Mouse (Mus musculus) hindbrain, embryonic 13.5 days (tissue): ENCODE measurements around the gene Tenm2. TPM values are rescaled to one million over a fixed set of nuclear protein-coding genes. Genes with fewer than 3 reads are reported as not detected.

Source experiments
- ATAC-seq: fragments of 200-750 bp; cut with Nextera tagmentation; 2 replicates; pipeline ENCODE4 v1.8.0; 2017; ENCODE audit warnings: moderate TSS enrichment; ENCODE audit not compliant: low FRiP score
- H3K27ac ChIP-seq: fragments of 300-500 bp; sonication (generic); 2 replicates; pipeline ENCODE4 v1.5.1; 2015; ENCODE audit warnings: inconsistent platforms, mild to moderate bottlenecking, moderate library complexity
- H3K27me3 ChIP-seq: fragments of 300-500 bp; sonication (generic); 2 replicates; pipeline ENCODE4 v1.6.1; 2015; ENCODE audit warnings: mild to moderate bottlenecking, inconsistent platforms
- H3K36me3 ChIP-seq: fragments of 300-500 bp; sonication (generic); 2 replicates; pipeline ENCODE4 v1.6.1; 2015; ENCODE audit warnings: mild to moderate bottlenecking, inconsistent platforms
- H3K4me1 ChIP-seq: fragments of 300-500 bp; sonication (generic); replicated peaks from 2 replicates; pipeline ENCODE4 v1.6.1; 2015; ENCODE audit warnings: inconsistent platforms
- H3K4me2 ChIP-seq: fragments of 300-500 bp; sonication (generic); 2 replicates; pipeline ENCODE4 v1.6.1; 2015; ENCODE audit warnings: inconsistent platforms, mild to moderate bottlenecking, moderate library complexity
- H3K4me3 ChIP-seq: fragments of 300-500 bp; sonication (generic); 2 replicates; pipeline ENCODE4 v1.5.1; 2015; ENCODE audit warnings: mild to moderate bottlenecking, inconsistent platforms
- H3K9ac ChIP-seq: fragments of 300-500 bp; sonication (generic); 2 replicates; pipeline ENCODE4 v1.6.1; 2015; ENCODE audit warnings: mild to moderate bottlenecking, inconsistent platforms
- H3K9me3 ChIP-seq: fragments of 300-500 bp; sonication (generic); 2 replicates; pipeline ENCODE4 v1.6.1; 2016; ENCODE audit warnings: inconsistent platforms
- WGBS: fragments of 180-500 bp; shearing (Covaris S2); methylation state at CpG from one replicate; pipeline ENCODE4 v1.1.7; 2015; 5-methylcytosine and 5-hydroxymethylcytosine counted together
- polyA plus RNA-seq: library from polyadenylated mRNA; unstranded; fragments of >200 nt; fragmentation: Nextera tagmentation; extraction: Ambion mirVana; gene quantifications from 2 replicates; pipeline ENCODE4 v1.2.1, GENCODE M21; 2015

Gene Tenm2
- polyA plus RNA-seq, 1 experiment from 2014 or later = 29.4 TPM

DNA sequence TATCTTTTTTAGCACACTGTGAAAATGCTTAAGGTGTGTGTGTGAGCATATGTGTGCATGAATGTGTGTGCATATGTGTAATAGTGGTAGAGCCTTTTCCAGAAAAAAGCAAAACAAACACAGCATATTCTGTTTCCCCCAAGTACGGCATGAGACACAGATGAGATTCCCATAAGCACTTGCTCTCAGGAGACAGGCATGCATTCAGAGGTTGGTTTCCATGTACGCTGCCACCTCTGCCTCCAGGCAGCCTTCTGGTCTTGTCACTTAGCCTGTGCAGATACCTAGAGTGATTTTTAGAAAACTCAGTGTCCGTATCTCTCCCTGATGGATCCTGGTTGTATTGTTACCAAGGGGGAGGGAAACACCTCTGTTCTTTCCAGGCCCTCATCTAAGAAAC is 1013.7 kb downstream of the Tenm2 start:
- H3K36me3 ChIP-seq = no peaks in the 10 kb centered on the region
- no peaks in the 10 kb centered on the region for H3K27me3 ChIP-seq
- ATAC-seq = no peak
- no peak overlapping the region for H3K4me3 ChIP-seq
- WGBS = 55% methylated on average over 3 of the region's 3 CpGs
- no peak overlapping the region for H3K9ac ChIP-seq
- peak overlapping the region; percentile 83 for H3K27ac ChIP-seq
- no peak overlapping the region for H3K4me2 ChIP-seq
- no peaks in the 10 kb centered on the region for H3K9me3 ChIP-seq
- H3K4me1 ChIP-seq = peaks cover 53% of the 10 kb centered on the region

DNA sequence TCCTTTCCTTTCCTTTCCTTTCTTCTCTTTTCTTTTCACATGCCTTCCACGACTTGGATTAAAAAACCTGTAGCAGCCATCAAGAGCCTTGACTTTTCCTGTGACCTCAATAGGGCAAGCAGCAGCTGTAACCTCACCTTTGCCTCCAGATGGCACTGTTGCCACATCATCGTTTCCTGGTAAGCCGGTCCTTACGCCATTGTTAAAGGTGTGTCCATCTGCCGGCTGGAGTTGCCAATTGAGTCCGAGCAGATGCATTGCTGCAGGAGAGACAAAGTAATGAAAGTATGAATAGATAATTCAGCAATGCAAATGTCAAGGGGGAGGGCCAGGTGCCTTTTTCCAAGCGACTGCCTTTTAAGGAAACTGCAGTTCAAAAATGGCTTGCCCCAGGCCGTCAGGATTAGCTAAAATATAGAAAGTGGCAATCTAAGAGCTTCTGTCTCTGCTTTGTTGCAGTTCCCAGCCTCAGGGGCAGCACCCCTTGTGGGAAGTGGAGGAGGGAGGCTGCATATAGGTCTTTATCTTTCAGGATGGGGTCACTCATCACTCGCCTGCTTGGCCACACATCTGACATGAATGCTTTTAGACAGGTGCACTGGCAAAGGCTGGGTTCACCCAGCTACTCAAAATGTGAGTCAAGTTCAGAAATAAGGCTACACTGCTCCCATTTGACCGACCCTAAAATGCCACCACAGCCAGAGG is 1014.3 kb downstream of the Tenm2 start:
- H3K9me3 ChIP-seq = no peaks in the 10 kb centered on the region
- peak overlapping the region; percentile 83 for H3K27ac ChIP-seq
- H3K4me1 ChIP-seq = peaks cover 52% of the 10 kb centered on the region
- peak overlapping the region; percentile 18; the same call in 1 of the 2 replicates for H3K4me3 ChIP-seq
- 11% methylated on average over 10 of the region's 10 CpGs for WGBS
- no peaks in the 10 kb centered on the region for H3K36me3 ChIP-seq
- no peaks in the 10 kb centered on the region for H3K27me3 ChIP-seq
- H3K9ac ChIP-seq = peak overlapping the region; percentile 10; the same call in 1 of the 2 replicates
- ATAC-seq = peak; percentile 8; the same call in 1 of the 2 replicates
- peak overlapping the region; percentile 47 for H3K4me2 ChIP-seq

DNA sequence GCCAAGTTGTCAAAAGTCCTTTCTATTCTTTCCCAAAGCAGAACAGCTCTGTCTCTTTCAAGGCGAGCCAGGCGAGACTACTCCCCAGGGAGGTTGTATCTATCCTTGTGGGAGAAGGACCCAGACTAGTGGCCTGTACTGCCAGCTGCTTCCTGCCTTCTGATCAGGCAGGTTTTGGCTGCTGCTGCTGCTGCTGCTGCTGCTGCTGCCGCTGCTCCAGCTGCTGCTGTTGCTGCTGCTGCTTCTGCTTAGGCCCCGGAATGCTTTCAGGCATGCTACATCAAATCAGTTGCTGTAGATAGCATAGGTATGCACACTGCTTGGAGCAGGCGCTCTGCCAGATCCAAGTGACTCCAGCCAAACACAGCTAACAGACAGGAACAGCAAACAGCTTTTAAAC is 1015.1 kb downstream of the Tenm2 start:
- Histone ChIP-seq H3K4me3 (no peak overlapping the region), H3K9me3 (no peaks in the 10 kb centered on the region), H3K27ac (peak overlapping the region; percentile 80), H3K36me3 (no peaks in the 10 kb centered on the region), H3K9ac (peak overlapping the region; percentile 40), H3K4me1 (peaks cover 44% of the 10 kb centered on the region), H3K4me2 (peak overlapping the region; percentile 19; the same call in 1 of the 2 replicates), H3K27me3 (no peaks in the 10 kb centered on the region)
- 13% methylated on average over 5 of the region's 5 CpGs for WGBS
- no peak; the same call in 1 of the 2 replicates for ATAC-seq

DNA sequence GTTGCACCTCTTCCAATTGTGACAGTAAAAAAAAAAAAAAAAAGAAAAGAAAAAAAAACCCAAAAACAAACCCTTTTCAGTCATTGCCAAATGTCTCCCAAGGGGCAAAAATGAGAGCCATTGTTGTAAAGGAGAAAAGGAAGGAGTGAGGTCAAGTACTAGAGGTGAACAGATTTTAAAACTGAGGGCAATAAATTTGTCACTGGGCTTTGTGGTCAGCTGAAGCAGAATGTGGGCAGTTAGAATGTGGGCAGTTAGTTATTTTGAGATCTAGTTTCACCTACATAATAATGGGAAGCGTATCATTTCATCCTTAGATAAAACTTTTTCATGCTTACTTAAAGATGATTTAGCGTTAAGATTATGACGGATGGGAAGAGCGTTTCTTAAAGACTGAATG is 1016.2 kb downstream of the Tenm2 start:
- ATAC-seq = no peak
- Histone ChIP-seq H3K4me3 (no peak overlapping the region), H3K36me3 (no peaks in the 10 kb centered on the region), H3K9ac (no peak overlapping the region), H3K9me3 (no peaks in the 10 kb centered on the region), H3K4me2 (no peak overlapping the region), H3K27me3 (no peaks in the 10 kb centered on the region), H3K27ac (no peak overlapping the region), H3K4me1 (peaks cover 43% of the 10 kb centered on the region)
- WGBS = 75% methylated on average over 4 of the region's 4 CpGs

DNA sequence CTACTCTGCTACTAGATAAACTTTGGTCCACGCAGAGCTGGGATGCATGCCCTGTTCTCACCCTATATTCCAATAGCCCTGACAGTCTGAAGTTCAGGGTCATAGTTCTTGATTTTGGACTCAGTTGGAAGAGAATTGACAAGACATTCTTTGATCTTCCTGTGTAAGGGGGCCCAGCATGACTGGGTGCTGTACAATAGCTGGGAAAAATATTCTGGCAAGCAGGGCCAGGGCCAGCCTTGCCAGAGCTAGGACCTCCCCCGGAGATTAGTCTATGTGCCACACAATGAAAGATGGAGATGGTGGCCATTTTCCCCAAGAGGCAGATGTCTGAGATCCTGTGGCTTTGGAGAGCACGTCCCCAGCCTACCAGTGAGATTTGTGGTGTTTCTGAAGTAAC is 1021.2 kb downstream of the Tenm2 start:
- Histone ChIP-seq H3K9me3 (no peaks in the 10 kb centered on the region), H3K36me3 (no peaks in the 10 kb centered on the region), H3K27ac (no peak overlapping the region), H3K27me3 (no peaks in the 10 kb centered on the region), H3K9ac (no peak overlapping the region), H3K4me3 (no peak overlapping the region), H3K4me2 (no peak overlapping the region), H3K4me1 (peaks cover 8% of the 10 kb centered on the region; the same call in 1 of the 2 replicates)
- no peak for ATAC-seq
- 75% methylated on average over 3 of the region's 3 CpGs for WGBS

DNA sequence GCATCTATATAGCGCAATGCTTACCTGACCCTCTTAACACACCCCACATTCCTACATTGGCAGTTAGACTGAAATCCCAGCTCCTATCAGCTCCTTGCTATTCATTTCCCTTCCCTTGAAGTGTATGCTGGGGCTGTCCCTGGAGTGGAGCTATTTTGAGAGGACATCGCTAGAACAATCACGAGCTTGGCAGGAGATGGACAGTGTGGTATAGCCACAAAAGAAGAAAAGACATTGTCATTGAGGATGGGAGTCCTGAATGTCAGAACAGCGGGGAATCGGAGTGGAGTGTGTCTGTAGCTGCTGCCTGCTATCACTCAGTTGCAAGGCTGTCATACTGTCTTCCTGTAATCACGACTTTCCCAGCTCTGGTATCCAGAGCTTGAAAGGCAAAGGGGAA is 1031.4 kb downstream of the Tenm2 start:
- H3K36me3 ChIP-seq = peaks cover 9% of the 10 kb centered on the region
- no peaks in the 10 kb centered on the region for H3K27me3 ChIP-seq
- H3K4me1 ChIP-seq = peaks cover 6% of the 10 kb centered on the region
- H3K4me2 ChIP-seq = no peak overlapping the region
- WGBS = 56% methylated on average over 6 of the region's 6 CpGs
- H3K27ac ChIP-seq = 0 out of 2 replicates have a peak overlapping the region, but pooled peaks have one; percentile 14
- H3K9me3 ChIP-seq = no peaks in the 10 kb centered on the region
- H3K4me3 ChIP-seq = no peak overlapping the region
- no peak for ATAC-seq
- no peak overlapping the region for H3K9ac ChIP-seq

DNA sequence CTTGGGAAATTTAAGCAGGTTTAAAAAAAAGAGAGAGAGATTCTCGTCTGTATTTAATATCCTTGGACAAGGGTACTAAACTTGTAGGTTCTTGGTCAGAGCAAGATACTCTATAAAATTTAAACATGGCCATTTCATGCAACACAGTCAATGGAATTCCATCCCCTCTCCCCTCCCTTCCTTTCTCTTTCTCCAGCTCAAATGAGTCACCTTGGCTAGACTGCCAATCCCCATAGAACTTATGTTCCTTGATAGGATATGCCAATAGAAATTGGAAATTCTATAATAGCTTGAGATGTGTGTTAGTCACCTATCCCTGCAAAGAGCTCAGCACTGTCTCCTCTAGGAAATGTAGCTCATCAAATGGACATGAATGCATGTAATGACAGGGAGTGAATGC is 1031.9 kb downstream of the Tenm2 start:
- Histone ChIP-seq H3K4me1 (peaks cover 6% of the 10 kb centered on the region), H3K4me2 (no peak overlapping the region), H3K9ac (no peak overlapping the region), H3K27ac (no peak overlapping the region), H3K4me3 (no peak overlapping the region), H3K27me3 (no peaks in the 10 kb centered on the region), H3K36me3 (peaks cover 9% of the 10 kb centered on the region), H3K9me3 (no peaks in the 10 kb centered on the region)
- ATAC-seq = no peak
- WGBS = 82% methylated on average over 1 of the region's 1 CpGs

DNA sequence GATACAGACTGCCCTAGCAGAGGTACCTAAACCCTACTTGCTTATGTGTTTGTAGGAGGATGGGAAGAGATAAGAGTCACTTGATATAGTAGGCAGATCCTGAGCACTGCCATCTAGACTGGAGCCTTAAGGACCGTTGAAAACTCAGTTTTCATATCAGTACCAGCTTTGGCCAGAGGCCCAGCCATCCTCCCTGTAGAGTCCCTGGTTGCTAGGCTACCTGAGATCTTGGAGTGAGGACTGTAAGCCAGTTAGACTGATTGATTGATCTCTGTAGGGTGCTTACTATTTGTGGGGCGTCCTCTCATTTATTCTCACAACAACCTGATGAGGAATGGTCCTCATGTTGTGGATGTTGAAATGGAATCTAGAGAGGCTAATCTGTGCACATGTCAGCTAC is 1041.4 kb downstream of the Tenm2 start:
- Histone ChIP-seq H3K4me3 (no peak overlapping the region), H3K4me2 (no peak overlapping the region), H3K9me3 (no peaks in the 10 kb centered on the region), H3K9ac (no peak overlapping the region), H3K27ac (no peak overlapping the region), H3K27me3 (no peaks in the 10 kb centered on the region), H3K36me3 (peaks cover 6% of the 10 kb centered on the region; the same call in 1 of the 2 replicates), H3K4me1 (0 out of 2 replicates have a peak, but pooled peaks cover 9% of the 10 kb centered on the region)
- 42% methylated on average over 2 of the region's 2 CpGs for WGBS
- ATAC-seq = no peak

DNA sequence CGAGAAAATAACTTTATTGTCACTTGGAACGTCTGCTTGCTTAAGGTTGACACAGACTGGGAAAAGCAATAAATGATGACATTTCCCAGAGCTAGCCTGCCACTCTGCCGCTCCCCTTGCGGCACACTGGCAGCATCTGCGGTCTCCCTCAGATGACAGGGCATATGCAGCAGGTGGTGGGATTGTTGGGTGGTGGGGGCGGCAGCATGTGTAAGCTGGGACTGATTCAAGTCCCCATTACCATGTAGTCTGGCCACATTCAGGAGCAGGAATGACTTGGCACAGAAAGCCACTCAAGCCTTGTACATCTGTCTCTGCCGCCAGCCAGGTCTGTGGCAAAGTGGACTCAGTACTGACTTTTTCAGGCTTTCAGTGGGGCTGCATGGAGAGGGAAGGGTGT is 1059.7 kb downstream of the Tenm2 start:
- H3K4me1 ChIP-seq = peaks cover 18% of the 10 kb centered on the region
- WGBS = 71% methylated on average over 7 of the region's 7 CpGs
- peak overlapping the region; percentile 0; the same call in 1 of the 2 replicates for H3K27ac ChIP-seq
- no peak overlapping the region for H3K4me3 ChIP-seq
- ATAC-seq = no peak
- H3K36me3 ChIP-seq = peaks cover 6% of the 10 kb centered on the region
- H3K27me3 ChIP-seq = no peaks in the 10 kb centered on the region
- H3K9ac ChIP-seq = no peak overlapping the region
- H3K4me2 ChIP-seq = no peak overlapping the region
- no peaks in the 10 kb centered on the region for H3K9me3 ChIP-seq

DNA sequence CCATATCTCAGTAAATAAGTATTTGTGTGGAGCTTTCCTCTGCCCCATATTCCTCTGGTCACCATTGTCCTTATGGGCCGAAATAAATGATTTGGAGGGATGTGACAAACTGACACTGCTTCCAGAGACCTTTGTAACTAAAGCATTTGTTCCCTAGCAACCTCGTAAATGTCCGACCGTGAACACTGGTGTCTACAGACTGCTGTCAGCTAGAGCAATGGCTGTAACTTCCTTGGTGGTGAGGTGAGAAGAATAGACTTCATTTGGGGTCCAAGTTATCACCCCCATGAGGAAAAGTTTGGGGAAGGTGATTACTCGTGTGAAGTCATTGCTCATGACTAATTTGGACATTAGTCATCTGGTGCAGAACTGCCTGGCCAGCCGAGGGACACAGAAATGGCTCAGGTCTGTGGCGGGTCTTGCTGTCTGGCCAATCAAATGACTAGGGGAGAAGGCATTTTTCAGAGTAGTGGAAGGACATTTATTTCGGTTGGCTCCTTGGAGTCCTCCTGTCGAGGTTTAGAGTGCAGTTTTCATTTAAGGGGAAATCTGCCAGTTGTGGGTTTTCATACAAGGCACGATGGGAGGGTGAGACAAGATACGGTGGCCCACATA is 1062.6 kb downstream of the Tenm2 start:
- no peak for ATAC-seq

DNA sequence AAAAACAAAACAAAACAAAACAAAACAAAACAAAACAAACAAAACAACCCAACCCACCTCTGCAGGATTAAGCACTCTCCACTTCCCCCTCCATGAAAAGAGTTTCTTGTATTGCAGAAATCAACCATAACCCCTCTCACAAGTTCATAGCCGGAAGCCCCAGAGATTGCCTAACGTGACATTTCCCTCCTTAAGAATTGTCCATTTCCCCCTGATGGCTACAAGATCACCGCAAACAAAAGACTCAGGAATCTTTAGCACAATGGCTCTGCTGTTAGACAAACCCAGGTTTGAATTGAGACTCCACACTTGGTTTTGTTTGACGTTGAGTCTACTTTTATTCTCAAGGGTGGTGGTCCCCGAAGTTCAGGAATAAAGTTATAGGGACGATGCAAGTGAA is 1063.2 kb downstream of the Tenm2 start:
- no peak for ATAC-seq
- Histone ChIP-seq H3K4me3 (no peak overlapping the region), H3K9me3 (no peaks in the 10 kb centered on the region), H3K4me2 (no peak overlapping the region), H3K9ac (no peak overlapping the region), H3K27ac (no peak overlapping the region), H3K27me3 (no peaks in the 10 kb centered on the region), H3K4me1 (peaks cover 18% of the 10 kb centered on the region), H3K36me3 (peaks cover 9% of the 10 kb centered on the region)
- 49% methylated on average over 6 of the region's 6 CpGs for WGBS

More for the DNA sequence above, 1062.6 kb downstream of the Tenm2 start:
- no peak overlapping the region for H3K27ac ChIP-seq
- H3K4me1 ChIP-seq = peaks cover 18% of the 10 kb centered on the region
- no peaks in the 10 kb centered on the region for H3K27me3 ChIP-seq
- no peaks in the 10 kb centered on the region for H3K9me3 ChIP-seq
- H3K4me3 ChIP-seq = no peak overlapping the region
- H3K9ac ChIP-seq = no peak overlapping the region
- 46% methylated on average over 11 of the region's 11 CpGs for WGBS
- peaks cover 9% of the 10 kb centered on the region for H3K36me3 ChIP-seq
- H3K4me2 ChIP-seq = no peak overlapping the region

DNA sequence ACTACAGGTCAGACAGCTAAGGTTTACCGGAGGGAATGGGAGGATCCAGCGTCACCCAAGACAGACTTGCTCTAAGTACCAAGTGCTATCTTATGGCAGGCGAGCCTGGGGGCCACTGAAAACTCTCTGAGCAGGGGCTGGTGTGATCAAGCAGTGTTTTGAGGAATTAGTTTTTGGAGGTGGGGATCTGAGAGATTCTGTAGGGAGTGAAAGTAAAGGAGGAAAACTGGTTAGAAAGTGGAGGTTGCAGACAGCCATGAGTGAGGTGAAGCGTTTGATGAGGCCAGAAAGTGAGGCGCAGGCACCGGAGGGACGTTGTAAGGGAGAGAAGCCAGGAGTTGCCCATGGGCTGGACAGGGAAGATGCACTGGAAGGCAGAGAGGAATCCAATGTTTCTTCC is 1063.8 kb downstream of the Tenm2 start:
- WGBS = 95% methylated on average over 7 of the region's 7 CpGs
- no peaks in the 10 kb centered on the region for H3K9me3 ChIP-seq
- peaks cover 9% of the 10 kb centered on the region for H3K36me3 ChIP-seq
- no peaks in the 10 kb centered on the region for H3K27me3 ChIP-seq
- no peak overlapping the region for H3K4me3 ChIP-seq
- H3K4me1 ChIP-seq = peaks cover 18% of the 10 kb centered on the region
- no peak overlapping the region for H3K9ac ChIP-seq
- ATAC-seq = no peak
- H3K27ac ChIP-seq = no peak overlapping the region
- H3K4me2 ChIP-seq = no peak overlapping the region

DNA sequence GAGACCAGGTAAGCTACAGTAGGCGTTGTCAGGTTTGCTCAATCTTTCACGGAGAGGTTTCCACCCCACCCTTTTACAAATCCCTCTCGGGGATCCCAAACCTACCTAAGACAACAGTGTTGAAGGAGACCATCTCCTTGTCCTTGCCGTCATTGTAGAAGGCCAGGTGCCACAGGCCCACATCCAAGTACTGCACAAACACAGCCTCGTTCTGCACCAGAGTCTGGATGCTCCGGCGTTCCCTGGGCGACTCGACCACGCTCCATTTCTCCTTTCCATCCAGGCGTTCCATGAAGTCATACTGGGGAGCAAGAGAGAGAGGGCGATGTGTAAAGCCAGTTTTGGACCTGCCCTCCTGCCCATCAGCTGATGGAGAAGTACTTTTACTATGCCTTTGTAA is 1064.5 kb downstream of the Tenm2 start:
- Histone ChIP-seq H3K27me3 (no peaks in the 10 kb centered on the region), H3K27ac (no peak overlapping the region), H3K4me2 (no peak overlapping the region), H3K9ac (no peak overlapping the region), H3K4me3 (no peak overlapping the region), H3K36me3 (peaks cover 9% of the 10 kb centered on the region), H3K4me1 (peaks cover 16% of the 10 kb centered on the region), H3K9me3 (no peaks in the 10 kb centered on the region)
- no peak for ATAC-seq
- 95% methylated on average over 12 of the region's 12 CpGs for WGBS
